Mouse (Mus musculus) ES-E14 (cell line): Measurements from ENCODE around the gene Loxl4. TPM values are rescaled to one million over a fixed set of nuclear protein-coding genes. Genes with fewer than 3 reads are reported as not detected.

Experiments used
- DNase-seq: peaks from one replicate; pipeline ENCODE4 v3.0.0-alpha.2; 2013; ENCODE audit warnings: low read depth, low spot score
- H3K27ac ChIP-seq: 2 replicates; pipeline ENCODE4 v1.5.1; 2012; ENCODE audit warnings: low read depth, mild to moderate bottlenecking, low read length, moderate library complexity, mixed read lengths; ENCODE audit not compliant: poor library complexity, insufficient read depth, severe bottlenecking
- H3K36me3 ChIP-seq: 2 replicates; pipeline ENCODE4 v1.6.1; 2012; ENCODE audit warnings: mild to moderate bottlenecking, low read length, moderate library complexity, mixed read lengths; ENCODE audit not compliant: control insufficient read depth, poor library complexity, insufficient read depth, severe bottlenecking
- H3K4me1 ChIP-seq, 2 experiments: fragments of 150-350 bp in 1 of 2; sonication (generic) in 1 of 2; 2 replicates each; pipeline ENCODE4 v1.6.1; 2012; ENCODE audit warnings: low read length in 2 of 2, mild to moderate bottlenecking in 1 of 2, mixed read lengths in 1 of 2; ENCODE audit not compliant: control insufficient read depth in 2 of 2, insufficient read depth in 2 of 2, poor library complexity in 1 of 2
- H3K4me3 ChIP-seq, 2 experiments: fragments of 150-350 bp in 1 of 2; sonication (generic) in 1 of 2; 2 replicates each; pipeline ENCODE4 v1.5.1; 2012; ENCODE audit warnings: low read length in 2 of 2, low read depth in 1 of 2, mild to moderate bottlenecking in 1 of 2, mixed read lengths in 1 of 2; ENCODE audit not compliant: insufficient read depth in 1 of 2, poor library complexity in 1 of 2, severe bottlenecking in 1 of 2
- H3K9ac ChIP-seq: 2 replicates; pipeline ENCODE4 v1.6.1; 2012; ENCODE audit warnings: low read depth, mild to moderate bottlenecking, low read length, mixed read lengths; ENCODE audit not compliant: poor library complexity, insufficient read depth, severe bottlenecking
- H3K9me3 ChIP-seq: fragments of 150-350 bp; sonication (generic); 2 replicates; pipeline ENCODE4 v1.6.1; 2012; ENCODE audit warnings: low read depth, mild to moderate bottlenecking, low read length; ENCODE audit not compliant: control insufficient read depth, insufficient read depth
- CHD2 ChIP-seq: IDR thresholded peaks from 2 replicates; pipeline ENCODE4 v1.6.1; 2014; ENCODE audit warnings: mild to moderate bottlenecking, low read depth, low read length, inconsistent platforms
- HCFC1 ChIP-seq: IDR thresholded peaks from 2 replicates; pipeline ENCODE4 v1.6.1; 2012; ENCODE audit warnings: low read length, inconsistent platforms, borderline replicate concordance; ENCODE audit not compliant: insufficient read depth
- MAFK ChIP-seq: IDR thresholded peaks from 2 replicates; pipeline ENCODE4 v1.6.1; 2014; ENCODE audit warnings: mild to moderate bottlenecking, low read depth, low read length, inconsistent platforms; ENCODE audit not compliant: insufficient read depth
- ZC3H11A ChIP-seq: IDR thresholded peaks from 2 replicates; pipeline ENCODE4 v1.6.1; 2012; ENCODE audit warnings: low read depth, mild to moderate bottlenecking, inconsistent platforms, low read length, borderline replicate concordance
- ZNF384 ChIP-seq: IDR thresholded peaks from 2 replicates; pipeline ENCODE4 v1.6.1; 2012; ENCODE audit warnings: low read depth, low read length, inconsistent platforms
- in situ Hi-C, 2 experiments: fragments of 600-800 bp; cut with MboI; formaldehyde crosslinking; loops; one replicate each; pipeline ENCODE4 v1.15.1; 2025; ENCODE audit warnings: low sequenced_read_pairs in 2 of 2, inconsistent platforms in 1 of 2; ENCODE audit not compliant: unreplicated experiment in 2 of 2
- total RNA-seq: library from RNA; depleted of rRNA; stranded (reverse); fragments of 300-350 nt; gene quantifications from 2 replicates; pipeline ENCODE4 v1.2.3, GENCODE M21; 2012

Gene Loxl4
- total RNA-seq, 1 experiment: 4.5 TPM

- Histone ChIP-seq H3K36me3 (no peaks in the 10 kb centered on the region), H3K27ac (no peak overlapping the region), H3K9ac (no peak overlapping the region), H3K9me3 (no peaks in the 10 kb centered on the region), H3K4me3 (no peak overlapping the region), H3K4me1 (no peaks in the 10 kb centered on the region)
- DNase-seq: no peak
- in situ Hi-C loops: no loop called here
- TF ChIP-seq ZNF384 (no peak), HCFC1 (no peak), MAFK (no peak), CHD2 (no peak), ZC3H11A (no peak)
Measured at GRCm38 (mm10) chr19:42597896-42598295, 14.7 kb downstream of the Loxl4 start.

GRCm38 (mm10) chr19:42597286-42597685 is 15.3 kb downstream of the Loxl4 start:
- in situ Hi-C loops: no loop called here
- DNase-seq: no peak
- Histone ChIP-seq H3K4me1 (no peaks in the 10 kb centered on the region), H3K27ac (no peak overlapping the region), H3K9ac (no peak overlapping the region), H3K9me3 (no peaks in the 10 kb centered on the region), H3K36me3 (peaks cover 2% of the 10 kb centered on the region; the same call in 1 of the 2 replicates), H3K4me3 (no peak overlapping the region)
- no peak for TF ChIP-seq ZNF384
- TF ChIP-seq HCFC1: no peak
- TF ChIP-seq CHD2: no peak
- TF ChIP-seq ZC3H11A: no peak
- no peak for TF ChIP-seq MAFK

- in situ Hi-C loops: no loop called here
- no peak for DNase-seq
Measured at GRCm38 (mm10) chr19:42595066-42595465, 17.5 kb downstream of the Loxl4 start.

GRCm38 (mm10) chr19:42593456-42593855 is 19.2 kb downstream of the Loxl4 start:
- Histone ChIP-seq H3K27ac (no peak overlapping the region), H3K4me1 (no peaks in the 10 kb centered on the region), H3K9me3 (no peaks in the 10 kb centered on the region), H3K4me3 (no peak overlapping the region), H3K36me3 (peaks cover 5% of the 10 kb centered on the region; the same call in 1 of the 2 replicates), H3K9ac (no peak overlapping the region)
- DNase-seq: no peak
- TF ChIP-seq ZNF384 (no peak), MAFK (no peak), ZC3H11A (no peak), CHD2 (no peak)
- in situ Hi-C loops: no loop called here

More at GRCm38 (mm10) chr19:42595066-42595465, 17.5 kb downstream of the Loxl4 start:
- Histone ChIP-seq H3K36me3 (peaks cover 5% of the 10 kb centered on the region; the same call in 1 of the 2 replicates), H3K4me3 (no peak overlapping the region), H3K9me3 (no peaks in the 10 kb centered on the region), H3K27ac (no peak overlapping the region), H3K9ac (no peak overlapping the region), H3K4me1 (no peaks in the 10 kb centered on the region)
- no peak for TF ChIP-seq MAFK
- TF ChIP-seq HCFC1: no peak
- no peak for TF ChIP-seq ZNF384
- no peak for TF ChIP-seq CHD2
- TF ChIP-seq ZC3H11A: no peak

GRCm38 (mm10) chr19:42591534-42591933 is 21.1 kb downstream of the Loxl4 start:
- Histone ChIP-seq H3K9ac (no peak overlapping the region), H3K36me3 (peaks cover 5% of the 10 kb centered on the region), H3K27ac (no peak overlapping the region), H3K4me3 (no peak overlapping the region), H3K9me3 (no peaks in the 10 kb centered on the region), H3K4me1 (0 out of 4 replicates have a peak, but pooled peaks cover 0 to 2% of the 10 kb centered on the region in 2 experiments)
- no peak for DNase-seq
- in situ Hi-C loops: no loop called here
- no peak for TF ChIP-seq CHD2
- no peak for TF ChIP-seq MAFK
- TF ChIP-seq HCFC1: no peak
- no peak for TF ChIP-seq ZNF384
- TF ChIP-seq ZC3H11A: no peak
